Mouse (Mus musculus): ENCODE data around the gene Pde4dip. TPM values are rescaled to one million over a fixed set of nuclear protein-coding genes. Genes with fewer than 3 reads are reported as not detected.

Pde4dip gene
- polyA plus RNA-seq, 1 experiment, result 39.5 TPM

- Histone ChIP-seq H3K27ac (ENCODE audit: insufficient read depth, low read depth, low read length) (no peak overlapping the region), H3K4me1 (ENCODE audit: control insufficient read depth, insufficient read depth, low read length) (peaks cover 8% of the 10 kb centered on the region; the same call in 1 of the 2 replicates), H3K4me3 (ENCODE audit: insufficient read depth, low read depth, low read length) (no peak overlapping the region)
- TF ChIP-seq POLR2A (IDR thresholded peaks at IDR 0.05; ENCODE audit: insufficient read depth, low read depth, low read length) (no peak), CTCF (IDR thresholded peaks at IDR 0.05; ENCODE audit: insufficient read depth, low read depth, low read length) (no peak)
- WGBS, result 80% methylated on average over 4 of the region's 4 CpGs
These were observed 181.9 kb downstream of the Pde4dip start for GRCm38 (mm10) chr3:97706561-97706960.

DNA sequence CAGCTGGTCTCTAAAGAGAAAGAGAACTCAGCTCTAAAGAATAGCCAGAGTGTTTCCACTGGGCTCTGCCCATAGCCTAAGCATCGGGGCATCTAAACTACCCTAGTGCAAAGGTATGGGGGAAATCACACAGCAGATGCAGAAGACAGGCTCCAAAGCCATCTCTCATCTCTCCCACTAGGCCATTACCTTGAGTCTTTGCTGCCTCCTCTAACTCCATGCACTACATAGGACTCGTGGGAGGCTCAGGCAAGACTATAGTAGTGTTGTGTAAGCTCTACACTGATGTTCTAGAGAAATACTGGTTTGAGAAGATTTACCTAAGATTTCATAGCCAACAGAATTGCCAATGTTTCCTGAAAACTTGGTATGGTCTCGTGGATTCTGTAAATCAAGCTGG, 183.0 kb downstream of the Pde4dip start:
- 87% methylated on average over 3 of the region's 3 CpGs for WGBS
- Histone ChIP-seq H3K4me3 (ENCODE audit: insufficient read depth, low read depth, low read length) (no peak overlapping the region), H3K4me1 (ENCODE audit: control insufficient read depth, insufficient read depth, low read length) (peaks cover 8% of the 10 kb centered on the region; the same call in 1 of the 2 replicates), H3K27ac (ENCODE audit: insufficient read depth, low read depth, low read length) (no peak overlapping the region)
- TF ChIP-seq POLR2A (IDR thresholded peaks at IDR 0.05; ENCODE audit: insufficient read depth, low read depth, low read length), result no peak
- no peak for TF ChIP-seq CTCF (IDR thresholded peaks at IDR 0.05; ENCODE audit: insufficient read depth, low read depth, low read length)

- WGBS, result 90% methylated on average over 11 of the region's 11 CpGs
- TF ChIP-seq CTCF (IDR thresholded peaks at IDR 0.05; ENCODE audit: insufficient read depth, low read depth, low read length), result no peak
- TF ChIP-seq POLR2A (IDR thresholded peaks at IDR 0.05; ENCODE audit: insufficient read depth, low read depth, low read length), result no peak
- Histone ChIP-seq H3K4me3 (ENCODE audit: insufficient read depth, low read depth, low read length) (no peak overlapping the region), H3K4me1 (ENCODE audit: control insufficient read depth, insufficient read depth, low read length) (no peaks in the 10 kb centered on the region), H3K27ac (ENCODE audit: insufficient read depth, low read depth, low read length) (no peak overlapping the region)
These were observed 185.9 kb downstream of the Pde4dip start for GRCm38 (mm10) chr3:97702448-97703080.

- 66% methylated on average over 3 of the region's 3 CpGs for WGBS
- Histone ChIP-seq H3K4me3 (ENCODE audit: insufficient read depth, low read depth, low read length) (no peak overlapping the region), H3K4me1 (ENCODE audit: control insufficient read depth, insufficient read depth, low read length) (no peaks in the 10 kb centered on the region), H3K27ac (ENCODE audit: insufficient read depth, low read depth, low read length) (no peak overlapping the region)
- no peak for TF ChIP-seq CTCF (IDR thresholded peaks at IDR 0.05; ENCODE audit: insufficient read depth, low read depth, low read length)
- TF ChIP-seq POLR2A (IDR thresholded peaks at IDR 0.05; ENCODE audit: insufficient read depth, low read depth, low read length), result no peak
These were observed 187.3 kb downstream of the Pde4dip start for GRCm38 (mm10) chr3:97701198-97701597.

GRCm38 (mm10) chr3:97699061-97699460, 189.4 kb downstream of the Pde4dip start:
- H3K4me3 ChIP-seq (ENCODE audit: insufficient read depth, low read depth, low read length), result no peak overlapping the region
- TF ChIP-seq POLR2A (IDR thresholded peaks at IDR 0.05; ENCODE audit: insufficient read depth, low read depth, low read length) (no peak), CTCF (IDR thresholded peaks at IDR 0.05; ENCODE audit: insufficient read depth, low read depth, low read length) (no peak)
- H3K27ac ChIP-seq (ENCODE audit: insufficient read depth, low read depth, low read length), result no peak overlapping the region
- WGBS, result 56% methylated on average over 3 of the region's 3 CpGs
- no peaks in the 10 kb centered on the region for H3K4me1 ChIP-seq (ENCODE audit: control insufficient read depth, insufficient read depth, low read length)

- no peak for TF ChIP-seq POLR2A (IDR thresholded peaks at IDR 0.05; ENCODE audit: insufficient read depth, low read depth, low read length)
- TF ChIP-seq CTCF (IDR thresholded peaks at IDR 0.05; ENCODE audit: insufficient read depth, low read depth, low read length), result no peak
- no peak overlapping the region for H3K27ac ChIP-seq (ENCODE audit: insufficient read depth, low read depth, low read length)
- H3K4me3 ChIP-seq (ENCODE audit: insufficient read depth, low read depth, low read length), result no peak overlapping the region
- peaks cover under 1% of the 10 kb centered on the region; the same call in 1 of the 2 replicates for H3K4me1 ChIP-seq (ENCODE audit: control insufficient read depth, insufficient read depth, low read length)
- WGBS, result 77% methylated on average over 9 of the region's 9 CpGs
These were observed 191.2 kb downstream of the Pde4dip start for GRCm38 (mm10) chr3:97697291-97697690.

- 86% methylated on average over 9 of the region's 9 CpGs for WGBS
- TF ChIP-seq CTCF (IDR thresholded peaks at IDR 0.05; ENCODE audit: insufficient read depth, low read depth, low read length) (no peak), POLR2A (IDR thresholded peaks at IDR 0.05; ENCODE audit: insufficient read depth, low read depth, low read length) (no peak)
- H3K4me3 ChIP-seq (ENCODE audit: insufficient read depth, low read depth, low read length), result no peak overlapping the region
These were observed 191.6 kb downstream of the Pde4dip start for GRCm38 (mm10) chr3:97696866-97697265.

DNA sequence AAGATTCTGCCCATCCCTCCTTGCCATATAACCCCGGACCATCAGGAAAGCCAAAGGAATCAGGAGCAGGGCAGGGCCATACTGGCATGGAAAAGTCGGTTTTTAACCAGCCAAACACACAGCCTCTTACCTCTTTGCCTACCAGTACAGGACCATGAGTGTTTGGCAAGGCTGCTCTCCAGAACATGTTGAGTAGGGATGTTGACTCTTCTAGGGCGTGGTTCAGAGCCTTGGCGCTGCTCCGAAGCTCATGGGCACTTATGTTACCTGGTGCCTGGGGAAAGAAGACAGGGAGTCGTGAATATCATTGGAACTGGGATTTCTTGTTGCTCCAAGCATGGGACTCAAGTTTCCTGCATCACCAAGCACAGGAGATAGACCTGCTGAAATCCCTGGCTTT, 194.7 kb downstream of the Pde4dip start:
- Histone ChIP-seq H3K4me3 (ENCODE audit: insufficient read depth, low read depth, low read length) (no peak overlapping the region), H3K4me1 (ENCODE audit: control insufficient read depth, insufficient read depth, low read length) (peaks cover 10% of the 10 kb centered on the region), H3K27ac (ENCODE audit: insufficient read depth, low read depth, low read length) (no peak overlapping the region)
- 86% methylated on average over 6 of the region's 6 CpGs for WGBS
- TF ChIP-seq POLR2A (IDR thresholded peaks at IDR 0.05; ENCODE audit: insufficient read depth, low read depth, low read length) (no peak), CTCF (IDR thresholded peaks at IDR 0.05; ENCODE audit: insufficient read depth, low read depth, low read length) (no peak)

More at GRCm38 (mm10) chr3:97696866-97697265, 191.6 kb downstream of the Pde4dip start:
- peaks cover 5% of the 10 kb centered on the region for H3K4me1 ChIP-seq (ENCODE audit: control insufficient read depth, insufficient read depth, low read length)
- H3K27ac ChIP-seq (ENCODE audit: insufficient read depth, low read depth, low read length), result no peak overlapping the region

DNA sequence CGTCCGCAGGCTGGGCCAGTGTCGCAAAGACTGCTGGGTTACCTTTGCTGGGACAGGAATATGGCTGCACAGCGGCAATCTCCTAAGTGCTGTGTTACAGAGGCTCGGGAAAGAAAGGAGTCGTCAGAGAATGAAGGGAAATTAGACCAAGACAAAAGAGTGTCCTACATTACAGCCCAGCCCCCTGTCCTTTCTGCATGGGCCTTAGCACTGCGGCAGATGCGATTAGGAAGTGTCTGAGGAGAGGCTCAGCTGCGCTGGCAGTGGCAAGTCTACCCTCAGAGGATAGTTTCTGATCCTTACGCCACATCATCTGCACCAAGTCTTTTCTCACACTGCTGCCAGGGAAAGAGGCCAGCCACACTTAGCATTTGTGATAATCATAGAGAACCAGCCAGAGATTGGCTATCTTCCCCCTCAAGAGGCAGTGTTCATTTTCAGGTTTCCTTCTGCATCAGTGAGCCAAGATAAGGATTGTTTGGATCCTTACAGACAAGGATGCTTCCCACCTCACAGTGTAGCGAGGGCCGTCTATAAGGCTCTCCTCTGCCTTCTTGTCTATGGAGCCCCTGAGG, 197.0 kb downstream of the Pde4dip start:
- Histone ChIP-seq H3K4me3 (ENCODE audit: insufficient read depth, low read depth, low read length) (no peak overlapping the region), H3K4me1 (ENCODE audit: control insufficient read depth, insufficient read depth, low read length) (peaks cover 10% of the 10 kb centered on the region), H3K27ac (ENCODE audit: insufficient read depth, low read depth, low read length) (peak overlapping the region; percentile 19; the same call in 1 of the 2 replicates)
- WGBS, result 44% methylated on average over 12 of the region's 12 CpGs
- TF ChIP-seq CTCF (IDR thresholded peaks at IDR 0.05; ENCODE audit: insufficient read depth, low read depth, low read length) (no peak), POLR2A (IDR thresholded peaks at IDR 0.05; ENCODE audit: insufficient read depth, low read depth, low read length) (no peak)

Data from olfactory bulb, adult 2 months (tissue).